Mouse (Mus musculus) spleen, embryonic (tissue): ENCODE data around the gene Ankrd34a.
"Not testable (repeated sequence)": the region's sequence is repeated elsewhere in the genome, so short reads cannot be mapped to it uniquely, and the experiment has no call there.

Experiments used
- CTCF ChIA-PET: fragments of 350-600 bp; sonication (Branson Sonifier 250); formaldehyde crosslinking; loops from one replicate; lab custom pipeline; 2022; lab: Charles Lee

Gene Ankrd34a

GRCm38 (mm10) chr3:96600639-96601250, 4.3 kb downstream of the Ankrd34a start, which contains the start of gene Lix1l:
Gene Lix1l (plus strand): TSS chr3:96601149.
- CTCF ChIA-PET: no interaction called here

GRCm38 (mm10) chr3:96601251-96601787, 4.9 kb downstream of the Ankrd34a start:
- CTCF ChIA-PET: interaction anchor here (0.6 kb wide), 1 partner anchor 532 kb away, joined by 3 read pairs; no protein-coding TSS in a partner anchor

- CTCF ChIA-PET: interaction anchor here (0.6 to 1.1 kb wide), 2 partner anchors 21 to 533 kb away, joined by 3 read pairs; no protein-coding TSS in a partner anchor
These were observed 5.7 kb downstream of the Ankrd34a start for GRCm38 (mm10) chr3:96601941-96602703.

GRCm38 (mm10) chr3:96602704-96603084, 6.3 kb downstream of the Ankrd34a start:
- CTCF ChIA-PET: interaction anchor here (1.1 kb wide), 1 partner anchor 22 kb away, joined by 3 read pairs; no protein-coding TSS in a partner anchor

- CTCF ChIA-PET: no interaction called here
These were observed 6.9 kb downstream of the Ankrd34a start for GRCm38 (mm10) chr3:96603311-96603710.

GRCm38 (mm10) chr3:96606007-96606406, 9.6 kb downstream of the Ankrd34a start:
- CTCF ChIA-PET: not testable (repeated sequence)

- CTCF ChIA-PET: no interaction called here
These were observed 10.2 kb downstream of the Ankrd34a start for GRCm38 (mm10) chr3:96606618-96607017.

GRCm38 (mm10) chr3:96617941-96618340, 21.5 kb downstream of the Ankrd34a start:
- CTCF ChIA-PET: no interaction called here

- CTCF ChIA-PET: no interaction called here
These were observed 26.8 kb downstream of the Ankrd34a start for GRCm38 (mm10) chr3:96623201-96623600.

- CTCF ChIA-PET: interaction anchor here (0.7 to 1.0 kb wide), 3 partner anchors 33 to 71 kb away, joined by 3 read pairs; no protein-coding TSS in a partner anchor
These were observed 33.5 kb downstream of the Ankrd34a start, which contains the start of gene Rbm8a for GRCm38 (mm10) chr3:96629729-96630600. Gene Rbm8a (plus strand): TSS chr3:96629933.

- CTCF ChIA-PET: interaction anchor here (0.7 kb wide), 1 partner anchor 73 kb away, joined by 14 read pairs; no protein-coding TSS in a partner anchor
These were observed 35.6 kb downstream of the Ankrd34a start for GRCm38 (mm10) chr3:96632058-96632457.

GRCm38 (mm10) chr3:96634015-96634414, 37.6 kb downstream of the Ankrd34a start:
- CTCF ChIA-PET: interaction anchor here (0.6 kb wide), 1 partner anchor 109 kb away, joined by 3 read pairs; the partner anchor contains the start of gene Hfe2

GRCm38 (mm10) chr3:96634928-96635879, 38.8 kb downstream of the Ankrd34a start, which contains the start of the genes Pex11b and Gm42957:
Gene Pex11b (plus strand): TSS chr3:96635376.
Gene Gm42957 (plus strand): TSS chr3:96635474.
- CTCF ChIA-PET: interaction anchor here (0.7 kb wide), 1 partner anchor 727 kb away, joined by 3 read pairs; no protein-coding TSS in a partner anchor

GRCm38 (mm10) chr3:96635906-96636305, 39.5 kb downstream of the Ankrd34a start:
- CTCF ChIA-PET: interaction anchor here (0.7 kb wide), 1 partner anchor 728 kb away, joined by 3 read pairs; no protein-coding TSS in a partner anchor

- CTCF ChIA-PET: no interaction called here
These were observed 40.0 kb downstream of the Ankrd34a start for GRCm38 (mm10) chr3:96636448-96636847.

- CTCF ChIA-PET: interaction anchor here (1.4 kb wide), 1 partner anchor 94 kb away, joined by 7 read pairs; no protein-coding TSS in a partner anchor
These were observed 42.8 kb downstream of the Ankrd34a start for GRCm38 (mm10) chr3:96639219-96639618.

GRCm38 (mm10) chr3:96645018-96645649, 48.7 kb downstream of the Ankrd34a start, which contains the start of gene Itga10:
Gene Itga10 (plus strand): TSS chr3:96645584.
- CTCF ChIA-PET: interaction anchor here (0.5 to 0.6 kb wide), 2 partner anchors 16 to 27 kb away, joined by 3 read pairs; no protein-coding TSS in a partner anchor

GRCm38 (mm10) chr3:96647365-96647764, 50.9 kb downstream of the Ankrd34a start:
- CTCF ChIA-PET: interaction anchor here (0.6 kb wide), 1 partner anchor 686 kb away, joined by 3 read pairs; no protein-coding TSS in a partner anchor
